In the genomic region with DNA sequence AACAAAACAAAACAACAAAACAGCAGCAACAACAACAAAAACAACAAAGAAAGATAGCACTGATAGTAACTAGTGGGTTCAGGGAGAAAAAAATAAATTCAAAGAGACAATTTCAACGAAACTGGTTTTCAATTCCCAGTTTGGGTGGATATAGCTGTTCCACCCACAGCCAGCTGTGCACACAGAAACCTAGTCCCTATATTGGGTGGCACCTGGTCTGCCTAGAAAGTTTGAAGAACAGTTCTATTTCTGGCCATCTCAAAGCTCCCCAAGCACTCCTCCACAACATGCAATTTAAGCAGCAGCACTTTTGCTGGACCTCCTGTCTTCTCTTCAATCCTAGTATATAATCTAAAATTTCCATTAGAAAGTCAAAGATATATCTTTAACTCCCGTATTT, we compare ENCODE assay signal across 33 mouse cellular contexts.
DNase-seq lines count a peak whose midpoint lies in the region; ATAC-seq and TF ChIP-seq lines count a peak whose summit lies in the region.
"Had no signal": no experiment of that assay in that cellular context is flagged by ENCODE, and none has a peak within 500 bp of the region (broad histone marks: within the 10 kb centered on the region; RNA-seq: fewer than 3 reads in every experiment).

No protein-coding gene starts in this region.

- TF ChIP-seq EP300 in lung, postnatal 0 days (IDR thresholded peaks at IDR 0.05): no peak

- H3K9me3 ChIP-seq in lung, postnatal 0 days (ENCODE audit: low read length): no peaks in the 10 kb centered on the region
- H3K9me3 ChIP-seq: embryonic facial prominence, embryonic 12.5 days; G1E; heart, embryonic 13.5 days; hindbrain, embryonic 15.5 days; liver, embryonic 12.5 days; megakaryocyte, embryonic 14.5 days; midbrain, embryonic 12.5 days; neural tube, embryonic 12.5 days had no signal

- no peak overlapping the region for H3K27ac ChIP-seq in lung, postnatal 0 days (ENCODE audit: low read length)
- H3K27ac ChIP-seq: embryonic facial prominence, embryonic 12.5 days; heart, adult 2 months; heart, embryonic 13.5 days; hindbrain, embryonic 15.5 days; liver, embryonic 12.5 days; midbrain, embryonic 12.5 days; neural tube, embryonic 12.5 days; stomach, postnatal 0 days had no signal

- 56% methylated on average over 2 of the region's 2 CpGs for WGBS in lung, postnatal 0 days

- no peak for DNase-seq in frontal cortex, postnatal 10 days (ENCODE audit: low spot score in 2 of 2)
- peak; percentile 12 to 28 for DNase-seq in left cerebral cortex, adult 18-20 months (ENCODE audit: low spot score in 2 of 2)
- DNase-seq in left cerebral cortex, postnatal 4 days: no peak
- peak; percentile 11 to 42 for DNase-seq in left cerebral cortex, adult 9 months (ENCODE audit: low spot score in 2 of 2)
- peak; percentile 60 for DNase-seq in telencephalon, adult 2 months (ENCODE audit: low read depth, low spot score)
- DNase-seq in lung, postnatal 0 days (ENCODE audit: low spot score): no peak
- DNase-seq in adrenal gland, postnatal 25 days: no peak
- DNase-seq: adrenal gland, postnatal 10 days; cerebellum, adult 11-12 months; cerebellum, adult 9-11 months; embryo, embryonic 11 days; gastrocnemius, postnatal 36 days; heart, adult 2 months; heart, postnatal 10 days; kidney, adult 11 months; kidney, postnatal 36 days; liver, postnatal 0 days; lung, postnatal 4 days; thymus, adult 2 months; thymus, postnatal 36 days had no signal

- no peak overlapping the region for H3K4me2 ChIP-seq in lung, postnatal 0 days (replicated peaks; ENCODE audit: low read depth, low read length)
- H3K4me2 ChIP-seq: embryonic facial prominence, embryonic 12.5 days; heart, embryonic 13.5 days; hindbrain, embryonic 15.5 days; liver, embryonic 12.5 days; midbrain, embryonic 12.5 days; neural tube, embryonic 12.5 days had no signal

- H3K36me3 ChIP-seq in lung, postnatal 0 days (ENCODE audit: insufficient read depth, low read length): no peaks in the 10 kb centered on the region
- H3K36me3 ChIP-seq: embryonic facial prominence, embryonic 12.5 days; G1E; heart, embryonic 13.5 days; hindbrain, embryonic 15.5 days; liver, embryonic 12.5 days; midbrain, embryonic 12.5 days; neural tube, embryonic 12.5 days had no signal

- peak; percentile 98 for ATAC-seq in frontal cortex, adult (ENCODE audit: low TSS enrichment)
- no peak for ATAC-seq in lung, postnatal 0 days
- ATAC-seq: forebrain, embryonic 14.5 days; inflammation-experienced regulatory T-cells, adult 6 months; liver, embryonic 12.5 days; liver, postnatal 0 days had no signal

- TF ChIP-seq CTCF in lung, postnatal 0 days (IDR thresholded peaks at IDR 0.05): no peak

- no peak overlapping the region for H3K4me3 ChIP-seq in lung, postnatal 0 days (ENCODE audit: low read depth, low read length)
- H3K4me3 ChIP-seq: embryonic facial prominence, embryonic 12.5 days; heart, adult 2 months; heart, embryonic 13.5 days; hindbrain, embryonic 15.5 days; liver, embryonic 12.5 days; megakaryocyte, embryonic 14.5 days; midbrain, embryonic 12.5 days; myocyte; neural tube, embryonic 12.5 days had no signal

- intact Hi-C loops in left cerebral cortex, postnatal 4 days (cut with DNase I): no loop called here

- H3K9ac ChIP-seq in lung, postnatal 0 days (replicated peaks; ENCODE audit: low read depth): no peak overlapping the region
- H3K9ac ChIP-seq: embryonic facial prominence, embryonic 12.5 days; heart, embryonic 13.5 days; hindbrain, embryonic 15.5 days; liver, embryonic 12.5 days; liver, postnatal 0 days; midbrain, embryonic 12.5 days; neural tube, embryonic 12.5 days had no signal

- no peaks in the 10 kb centered on the region for H3K27me3 ChIP-seq in lung, postnatal 0 days (replicated peaks; ENCODE audit: insufficient read depth, low read length)
- H3K27me3 ChIP-seq: embryonic facial prominence, embryonic 12.5 days; heart, embryonic 13.5 days; hindbrain, embryonic 15.5 days; liver, embryonic 12.5 days; megakaryocyte, embryonic 14.5 days; midbrain, embryonic 12.5 days; neural tube, embryonic 12.5 days had no signal

- H3K4me1 ChIP-seq in lung, postnatal 0 days (ENCODE audit: insufficient read depth, low read depth, low read length): no peaks in the 10 kb centered on the region
- H3K4me1 ChIP-seq: embryonic facial prominence, embryonic 12.5 days; heart, embryonic 13.5 days; hindbrain, embryonic 15.5 days; liver, embryonic 12.5 days; megakaryocyte, embryonic 14.5 days; midbrain, embryonic 12.5 days; neural tube, embryonic 12.5 days had no signal

Comparison
In these comparisons a context has a peak if more than half of its experiments do, and no peak if none do; other contexts are left out.
1. DNase-seq: peak in left cerebral cortex, adult 18-20 months (2 of 2), left cerebral cortex, adult 9 months (2 of 2) and telencephalon, adult 2 months (single experiment); none in frontal cortex, postnatal 10 days (0 of 2), left cerebral cortex, postnatal 4 days (single experiment), lung, postnatal 0 days (single experiment) and adrenal gland, postnatal 25 days (single experiment).